Mouse (Mus musculus) ovary, adult 18-20 months (tissue): Measurements from ENCODE around the gene Psma5.
A peak's percentile ranks its signal among the peaks of the same experiment; 100 is the strongest.

Experiments
- DNase-seq: peaks from one replicate; pipeline ENCODE4 v3.0.0; 2022; ENCODE audit warnings: low spot score, mixed read lengths

Gene Psma5

DNA sequence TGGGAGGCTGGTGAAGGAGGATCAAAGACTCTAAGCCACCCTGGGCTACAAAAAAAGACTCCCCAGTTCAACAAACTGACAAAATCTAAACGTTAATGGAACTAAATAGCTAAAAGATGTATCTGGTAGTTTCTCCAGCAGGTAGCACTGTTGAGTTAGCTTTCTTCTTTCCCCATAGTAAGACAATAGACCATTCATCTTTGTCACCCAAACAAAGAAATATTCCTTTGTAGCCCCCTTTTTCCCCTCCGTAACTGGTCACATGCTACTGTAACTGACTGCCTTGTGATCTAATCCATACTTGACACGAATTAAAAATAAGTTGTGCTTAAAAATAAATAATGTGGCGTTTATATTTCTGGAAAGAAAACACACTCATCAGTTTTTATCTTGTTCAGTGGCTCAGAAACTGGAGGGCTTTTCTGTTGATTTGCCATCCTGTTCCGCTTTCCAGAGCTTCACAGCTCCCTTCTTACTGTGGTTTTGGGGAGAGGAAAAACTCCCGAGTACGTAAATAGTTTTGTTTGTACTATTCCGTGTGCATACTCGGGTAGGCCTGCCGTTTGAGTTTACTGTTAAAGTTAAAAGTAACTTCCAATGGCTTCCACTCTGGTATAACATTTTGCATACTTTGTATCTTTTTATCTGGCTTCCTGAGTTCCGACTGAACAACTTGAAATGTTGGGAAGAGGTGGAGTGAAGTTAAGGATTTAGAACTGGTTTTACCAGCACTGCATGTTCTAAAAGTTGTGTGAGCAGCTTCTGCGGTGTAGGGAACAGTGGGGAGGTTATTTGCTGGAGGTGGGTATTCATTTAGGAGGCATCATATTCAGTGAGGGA lies 25.9 kb downstream of the Psma5 start:
- no peak for DNase-seq

DNA sequence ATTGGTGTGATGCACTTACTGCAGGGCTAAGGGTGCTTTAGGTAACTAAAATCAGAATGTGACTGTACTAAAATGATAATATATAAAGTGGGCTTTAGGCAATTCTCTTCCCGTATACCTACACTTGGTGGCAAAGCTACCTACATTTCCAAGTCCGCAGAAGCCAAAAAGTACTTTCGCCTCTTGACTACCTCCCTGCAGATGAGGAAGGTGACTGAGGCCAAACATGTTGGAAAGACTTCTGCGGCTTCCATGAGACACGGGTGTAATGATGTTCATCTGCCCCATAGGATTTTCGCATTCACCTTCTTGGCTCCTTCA lies 26.5 kb downstream of the Psma5 start:
- no peak for DNase-seq

DNA sequence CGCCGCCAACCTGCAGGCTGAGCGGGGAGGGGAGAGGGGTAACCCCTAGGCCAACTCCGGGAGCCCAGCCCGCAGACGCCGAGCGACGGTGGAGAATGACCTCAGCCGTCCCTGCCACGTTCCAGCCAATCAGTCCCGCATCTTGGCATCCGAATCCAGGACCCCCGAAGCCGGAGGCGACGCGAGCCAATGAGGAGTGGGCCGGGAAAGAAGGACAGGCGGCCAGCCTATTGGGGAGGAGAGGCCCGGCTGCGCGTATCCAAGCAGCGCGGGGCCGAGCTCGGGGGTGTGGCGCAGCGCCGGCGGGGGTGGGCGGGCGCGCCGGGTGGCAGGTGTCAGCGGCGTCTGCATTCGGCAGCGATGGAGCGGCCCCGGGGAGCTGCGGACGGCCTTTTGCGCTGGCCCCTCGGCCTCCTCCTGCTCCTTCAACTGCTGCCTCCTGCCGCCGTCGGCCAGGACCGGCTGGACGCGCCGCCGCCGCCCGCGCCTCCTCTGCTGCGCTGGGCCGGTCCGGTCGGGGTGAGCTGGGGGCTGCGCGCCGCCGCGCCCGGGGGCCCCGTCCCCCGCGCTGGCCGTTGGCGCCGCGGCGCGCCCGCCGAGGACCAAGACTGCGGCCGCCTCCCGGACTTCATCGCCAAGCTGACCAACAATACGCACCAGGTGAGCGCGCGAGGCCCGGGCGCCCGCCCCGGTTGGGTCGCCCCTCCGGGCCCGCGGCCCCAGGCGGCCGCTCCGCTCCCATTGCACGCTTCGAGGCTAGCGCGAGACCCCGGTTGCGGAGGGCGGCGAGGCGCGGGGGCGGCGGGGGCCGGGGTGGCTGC lies 27.3 kb downstream of the Psma5 start, which contains the start of gene Sort1:
Gene Sort1, plus strand, starts transcription at position 302 of the 821 bp plus-strand sequence.
- DNase-seq = peak; percentile 85

DNA sequence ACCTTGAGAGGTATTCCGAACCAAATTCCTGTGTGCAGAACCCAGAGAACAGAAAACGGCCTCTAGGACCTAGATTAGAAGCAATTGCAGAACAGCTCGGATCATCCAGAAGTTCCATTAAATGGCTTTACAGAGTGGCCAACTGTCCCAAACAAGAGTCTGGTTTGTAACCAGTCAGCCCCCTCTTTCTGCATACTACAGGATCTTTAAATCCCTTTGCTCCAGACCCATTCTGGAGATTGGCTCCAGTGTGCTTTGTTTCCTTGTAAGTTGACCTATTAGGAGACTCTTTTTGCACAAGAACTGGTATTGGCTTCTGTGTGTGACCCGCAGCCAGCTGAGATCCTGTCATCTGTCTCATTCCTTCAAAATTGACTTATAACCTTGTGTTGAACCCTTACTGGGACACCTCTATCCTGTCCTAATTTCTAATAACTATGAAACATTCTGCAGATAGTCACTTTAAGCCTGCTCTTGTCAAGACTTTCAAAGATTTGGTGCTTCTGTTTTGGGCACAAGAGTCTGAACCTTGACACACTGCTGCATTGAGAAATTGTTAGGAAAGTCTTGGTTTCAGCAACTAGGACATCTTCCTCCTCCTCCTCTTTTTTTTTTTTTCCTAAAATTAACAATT lies 28.5 kb downstream of the Psma5 start:
- no peak for DNase-seq

DNA sequence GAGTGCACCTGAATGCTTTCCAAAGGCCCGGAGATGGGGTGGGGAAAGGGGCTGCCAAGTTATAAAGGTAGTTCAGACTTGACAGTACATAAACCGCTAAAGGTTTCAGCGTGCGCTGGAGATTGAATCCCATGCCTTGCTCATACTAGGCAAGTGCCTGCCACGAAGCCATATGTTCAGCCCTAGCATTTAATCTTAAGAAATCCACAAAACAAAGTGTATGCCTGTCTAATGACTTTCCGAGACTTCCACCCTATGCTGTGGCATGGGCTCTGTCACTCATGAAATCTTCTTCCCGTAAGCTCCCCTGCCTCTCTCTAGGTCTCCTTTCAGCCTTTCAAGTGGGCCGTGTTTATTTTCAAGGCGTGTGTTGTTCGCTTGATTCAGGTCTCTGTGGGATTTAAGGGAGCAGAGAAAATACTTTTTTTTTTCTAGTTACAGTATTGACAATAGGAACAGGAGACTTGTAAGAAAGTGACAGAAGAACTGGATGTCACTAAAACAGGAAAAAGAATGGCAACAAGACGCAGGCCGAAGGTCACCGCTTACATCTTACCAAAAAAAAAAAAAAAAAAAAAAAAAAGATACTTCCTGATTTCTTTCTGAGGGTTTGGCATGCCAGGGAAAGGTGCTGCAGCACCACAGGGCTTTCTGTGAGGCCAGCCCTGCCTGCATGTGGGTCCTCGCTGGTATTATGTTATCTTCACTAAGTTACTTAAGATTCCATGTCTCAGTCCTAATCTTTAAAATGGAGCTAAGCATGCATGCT lies 30.1 kb downstream of the Psma5 start:
- no peak for DNase-seq

DNA sequence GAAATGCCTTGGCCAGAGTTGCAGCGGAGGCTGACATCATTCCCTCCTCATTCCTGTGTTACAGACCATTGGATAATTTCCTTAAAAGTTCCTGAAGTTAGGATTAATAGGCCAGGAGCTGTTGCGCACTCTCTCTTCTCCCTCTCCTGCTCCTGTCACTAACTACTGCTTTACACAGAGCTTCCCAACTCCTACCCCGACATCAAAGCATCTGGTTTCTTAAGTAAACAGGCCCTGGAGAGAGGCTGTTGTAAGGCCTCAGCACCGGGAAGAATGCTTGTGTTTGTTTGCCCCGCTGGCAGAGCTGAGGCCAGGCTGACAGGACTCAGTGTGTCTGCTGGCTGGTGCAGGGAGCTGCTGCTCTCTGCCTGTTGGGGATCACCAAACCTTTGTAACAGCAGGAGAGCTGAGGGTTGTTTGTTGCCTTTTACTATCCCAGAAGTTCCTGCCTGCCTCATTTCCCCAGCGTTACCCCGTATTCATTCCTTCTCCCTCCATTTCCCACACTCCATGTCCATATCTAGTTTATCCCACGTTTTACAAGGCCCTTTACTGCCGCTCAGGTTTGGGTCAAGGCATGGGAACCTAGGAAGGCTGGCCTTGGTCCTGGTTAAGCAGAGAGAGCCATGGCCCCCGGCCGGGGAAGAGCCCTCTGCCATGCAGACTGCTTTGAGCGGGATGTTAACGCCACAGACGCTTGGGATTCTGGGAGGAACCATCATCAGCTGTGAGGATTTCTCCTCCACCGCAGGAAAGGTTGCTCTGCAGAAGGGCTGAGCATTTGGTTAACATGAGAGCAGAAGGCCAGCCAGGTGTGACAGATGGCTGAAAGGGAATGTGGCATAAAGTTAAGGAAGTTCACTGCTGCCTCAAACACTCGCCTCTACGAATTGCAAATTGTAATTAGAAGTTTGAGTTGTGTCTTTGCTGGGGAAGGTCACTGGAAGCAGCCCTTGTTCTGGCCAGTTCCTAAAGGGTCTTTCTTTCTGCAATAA lies 31.4 kb downstream of the Psma5 start:
- DNase-seq = no peak

DNA sequence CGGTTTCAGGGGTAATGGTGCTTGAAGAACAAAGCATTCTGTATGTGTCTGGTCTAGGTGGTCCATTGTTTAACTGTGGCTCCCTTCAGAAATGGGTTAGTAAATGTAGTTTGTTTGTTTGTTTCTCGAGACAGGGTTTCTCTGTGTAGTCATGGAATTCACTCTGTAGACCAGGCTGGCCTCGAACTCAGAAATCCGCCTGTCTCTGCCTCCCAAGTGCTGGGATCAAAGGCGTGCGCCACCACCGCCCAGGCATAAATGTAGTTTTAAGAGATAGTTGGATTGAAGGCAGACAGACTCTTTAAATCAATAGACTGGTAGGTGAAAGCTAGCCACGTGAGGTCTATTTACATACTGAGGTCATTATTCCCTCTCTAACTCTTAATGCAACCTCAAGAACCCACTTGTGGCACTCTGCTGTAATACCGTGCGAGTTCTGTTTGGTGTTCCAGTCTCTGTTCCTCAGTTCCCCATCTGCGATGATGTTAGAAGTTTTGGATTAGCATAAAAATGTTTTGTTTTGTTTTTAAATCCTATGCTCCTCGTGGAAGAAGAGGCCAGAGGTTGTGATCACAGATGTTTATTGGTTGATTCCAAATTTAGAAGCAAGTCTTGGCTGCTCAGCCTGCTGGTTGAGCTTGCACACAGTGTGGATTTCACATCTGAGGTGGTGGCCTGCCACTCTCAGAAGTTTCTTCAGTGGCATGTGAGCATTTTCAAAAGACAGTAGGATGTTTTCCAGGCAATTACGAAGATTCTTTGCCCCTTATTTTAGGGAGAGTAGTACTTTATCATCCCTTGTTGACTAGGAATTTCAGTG lies 32.8 kb downstream of the Psma5 start:
- no peak for DNase-seq

DNA sequence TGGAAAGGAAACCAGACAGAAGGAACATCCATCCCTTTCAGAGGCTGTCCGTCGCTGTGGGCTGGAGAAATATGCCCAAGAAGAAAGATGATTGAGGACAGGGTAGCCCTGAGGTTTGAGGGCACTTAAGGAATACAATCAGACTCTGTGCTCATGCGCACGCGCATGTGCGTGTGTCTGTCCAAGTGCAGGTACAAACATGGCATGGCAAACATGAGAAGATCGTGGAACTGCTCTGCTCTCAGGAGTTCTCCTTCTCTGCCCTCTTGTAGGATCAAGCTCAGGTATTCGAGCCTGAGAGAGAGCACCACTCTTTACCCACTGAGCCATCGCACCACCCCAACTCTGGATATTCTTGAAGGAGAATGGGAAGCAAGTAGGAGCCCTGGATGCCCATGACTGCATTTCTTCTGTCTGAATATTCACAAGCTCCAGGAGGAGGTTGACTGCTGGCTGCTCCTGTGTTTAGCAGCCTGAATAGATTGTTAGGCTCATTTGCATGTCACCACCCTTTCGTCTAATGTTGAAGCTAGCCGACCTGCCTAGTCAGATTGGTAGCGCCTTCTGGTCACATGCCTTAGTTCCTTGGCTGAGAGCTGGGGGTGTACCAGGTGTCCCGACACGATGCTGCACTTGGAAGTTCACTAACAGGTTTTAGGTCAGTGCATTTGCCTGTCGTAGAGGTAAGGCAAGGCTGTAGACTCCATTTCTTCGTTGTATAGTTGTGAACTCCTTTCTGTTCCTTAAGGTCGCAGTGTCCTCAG lies 34.5 kb downstream of the Psma5 start:
- no peak for DNase-seq

DNA sequence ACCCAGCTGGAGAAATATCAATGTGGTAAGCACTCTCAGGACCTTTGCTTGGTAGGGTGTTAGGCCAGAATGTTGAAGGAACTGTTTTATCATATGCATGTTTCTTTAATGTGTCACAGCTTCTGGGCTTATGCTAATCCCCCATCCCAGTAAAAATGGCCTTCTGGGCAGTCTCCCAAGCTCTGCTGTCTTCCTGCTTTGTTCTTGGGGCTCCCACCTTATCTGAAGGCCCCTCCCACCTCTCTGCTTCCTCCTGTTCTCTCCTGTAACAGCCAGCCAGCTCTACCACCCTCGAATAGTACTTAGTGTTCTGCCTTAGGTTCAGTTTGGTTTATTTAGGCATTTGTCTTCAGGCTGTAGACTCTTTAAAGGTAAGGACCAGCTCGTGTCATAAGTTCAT lies 37.7 kb downstream of the Psma5 start:
- no peak for DNase-seq

DNA sequence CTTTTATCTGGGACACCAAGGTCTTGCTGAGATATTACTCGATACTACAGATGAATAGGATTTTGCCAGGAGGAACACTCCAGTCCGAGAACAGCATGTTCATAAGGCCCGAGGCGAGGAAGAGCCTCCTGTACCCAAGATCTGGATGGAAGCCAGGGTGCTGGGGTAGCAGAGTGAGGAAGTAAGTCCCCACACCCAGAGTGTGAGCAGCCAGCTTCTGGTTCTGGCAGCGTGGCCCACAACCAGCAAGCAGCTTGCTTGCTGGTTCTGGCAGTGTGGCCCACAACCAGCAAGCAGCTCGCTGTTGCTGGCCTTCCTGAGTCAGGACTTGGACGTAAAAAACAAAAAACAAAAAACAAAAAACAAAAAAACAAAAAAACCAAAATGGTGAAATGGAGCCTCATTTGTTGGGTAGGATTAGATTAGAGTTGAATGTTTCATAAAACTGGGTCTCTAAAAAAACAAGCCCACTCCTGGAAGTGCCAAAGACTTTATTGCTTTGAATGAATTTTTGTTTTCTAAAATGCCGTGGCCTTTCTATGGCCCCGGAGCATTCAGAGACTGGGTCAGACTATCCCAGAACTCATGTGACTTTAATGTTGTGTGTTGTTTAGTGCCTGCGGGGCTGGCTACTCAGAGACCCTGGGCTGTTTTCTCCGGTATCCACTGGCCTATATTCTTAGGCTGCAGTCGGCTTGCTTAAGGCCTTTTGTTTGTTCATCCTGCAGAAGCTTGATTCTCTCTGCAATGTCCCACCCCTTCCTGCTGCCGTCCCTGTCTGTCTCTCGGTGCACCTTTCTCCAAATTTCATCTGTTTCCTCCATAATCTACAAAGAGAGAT lies 38.9 kb downstream of the Psma5 start:
- DNase-seq = peak; percentile 61

DNA sequence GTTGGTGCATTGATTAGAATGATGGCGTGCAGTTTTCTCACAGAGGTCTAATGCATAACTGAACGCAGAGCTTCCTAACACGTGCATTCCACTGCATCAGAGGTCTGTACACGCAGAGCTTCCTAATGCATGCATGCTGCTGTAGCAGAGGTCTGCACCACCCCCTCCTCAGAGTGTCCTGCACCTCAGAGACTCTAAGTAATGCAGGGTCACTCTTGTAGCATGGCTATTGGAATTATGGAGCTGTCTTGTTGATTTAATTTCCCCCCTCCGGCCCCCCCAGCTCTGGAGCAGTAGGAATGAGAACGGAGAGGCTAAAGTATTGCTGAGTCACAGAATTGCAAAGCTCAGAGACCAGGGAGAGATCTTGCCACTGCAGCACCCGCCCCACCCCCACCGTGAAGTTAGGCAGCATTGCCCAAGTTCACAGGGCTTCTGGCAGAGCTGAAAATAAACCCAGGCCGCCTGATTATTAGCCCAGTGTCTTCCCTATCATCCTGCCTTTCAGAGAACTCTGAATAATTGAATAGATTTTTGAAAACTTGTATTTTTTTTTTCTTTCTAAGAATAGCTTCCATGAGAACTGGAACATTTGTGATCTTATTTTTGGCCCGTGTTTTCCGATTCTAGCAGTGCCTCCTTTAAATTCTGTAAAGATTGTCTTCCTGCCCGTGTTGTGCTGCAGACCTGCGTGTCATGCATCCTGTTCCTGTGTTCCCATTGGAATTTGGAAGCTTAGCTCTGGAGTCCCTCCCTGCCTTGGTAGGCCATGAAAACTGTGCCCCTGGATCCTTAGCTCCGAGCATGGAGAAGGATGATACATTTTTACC lies 39.7 kb downstream of the Psma5 start:
- no peak for DNase-seq

DNA sequence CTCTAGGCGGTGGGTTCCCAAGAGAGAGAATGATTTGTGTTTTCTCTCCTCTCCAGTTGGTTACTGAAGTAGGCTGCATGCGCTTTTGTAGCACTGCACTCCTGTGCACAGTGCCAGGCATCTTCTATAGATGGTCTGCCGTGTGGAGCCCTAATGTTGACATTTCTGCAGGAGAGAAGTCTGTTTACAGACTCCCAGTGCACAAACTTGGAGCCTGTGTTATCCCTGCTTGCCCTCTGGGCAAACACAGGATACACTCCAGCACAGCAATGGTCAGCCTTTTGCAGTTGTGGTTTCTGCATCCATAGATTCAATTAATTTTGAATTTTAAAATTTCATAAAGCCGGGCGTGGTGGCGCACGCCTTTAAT lies 40.3 kb downstream of the Psma5 start:
- DNase-seq = no peak

DNA sequence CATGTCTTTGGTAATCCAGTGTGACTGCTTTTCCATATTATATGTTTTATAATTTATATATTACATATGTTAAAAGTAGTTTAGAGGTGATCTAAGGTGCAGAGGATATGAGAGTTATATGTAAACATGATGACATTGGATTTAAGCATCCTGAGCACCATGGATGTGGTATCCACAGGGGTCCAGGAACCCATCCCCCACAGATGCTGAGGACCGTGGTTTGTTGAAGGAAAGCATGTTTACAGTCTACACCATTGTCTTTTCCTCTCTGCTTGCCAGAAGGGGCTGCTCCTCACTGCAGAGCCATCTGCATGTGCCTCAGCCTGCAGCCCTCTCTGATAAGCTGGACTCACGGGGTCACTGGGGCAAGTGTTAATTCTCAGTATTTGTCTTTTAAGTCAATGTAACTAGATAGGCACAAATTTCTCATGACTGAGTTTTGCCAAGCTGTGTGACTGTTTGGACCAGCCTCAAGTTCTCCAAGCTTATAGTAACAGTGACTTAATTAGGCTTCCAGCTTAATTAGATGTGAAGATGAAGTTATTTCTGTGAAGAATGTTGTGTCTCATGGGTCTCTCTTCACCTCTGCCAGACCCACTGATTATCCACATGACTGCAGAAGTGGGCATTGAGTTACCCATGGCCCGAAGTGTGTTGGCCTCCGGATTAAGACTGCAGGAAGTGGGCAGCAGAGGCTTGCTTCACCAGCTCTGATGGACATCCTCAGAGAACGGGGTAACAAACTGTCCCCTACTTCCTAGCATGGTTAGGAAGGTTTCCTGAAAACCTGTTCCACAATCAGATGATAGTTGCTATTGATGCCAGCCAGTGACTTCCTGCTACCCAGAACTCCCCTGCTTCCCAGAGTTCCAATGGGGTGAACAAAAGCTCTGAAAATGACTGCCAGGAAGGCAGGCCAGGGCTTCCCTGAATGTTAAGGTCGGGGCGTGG lies 41.2 kb downstream of the Psma5 start:
- no peak for DNase-seq

DNA sequence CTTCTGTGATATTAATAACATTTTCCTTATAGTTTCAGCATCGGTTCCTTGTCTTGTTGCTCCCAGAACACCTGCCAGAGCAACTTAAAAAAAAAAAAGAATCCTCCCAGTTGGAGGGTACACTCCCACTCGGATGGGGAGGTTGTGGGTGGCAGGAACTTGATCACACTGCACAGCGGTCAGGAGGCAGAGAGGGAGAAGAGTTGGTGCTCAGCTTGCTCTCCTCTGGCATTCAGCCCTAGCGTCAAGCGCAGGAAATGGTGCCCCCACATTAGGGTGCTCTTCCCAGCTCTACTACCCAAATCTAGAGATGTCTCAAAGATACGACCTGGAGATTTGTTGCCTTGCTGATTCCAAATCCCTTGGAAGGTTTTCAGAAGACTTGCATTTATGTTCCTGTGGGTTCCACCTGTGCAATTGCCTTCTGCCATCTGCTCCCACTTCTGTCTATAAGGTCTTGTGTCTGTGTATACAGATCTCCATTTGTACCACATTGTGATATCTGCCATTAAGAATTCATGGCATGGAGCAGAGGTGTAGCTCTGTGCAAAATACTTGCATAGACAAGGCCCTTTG lies 43.8 kb downstream of the Psma5 start:
- no peak for DNase-seq

DNA sequence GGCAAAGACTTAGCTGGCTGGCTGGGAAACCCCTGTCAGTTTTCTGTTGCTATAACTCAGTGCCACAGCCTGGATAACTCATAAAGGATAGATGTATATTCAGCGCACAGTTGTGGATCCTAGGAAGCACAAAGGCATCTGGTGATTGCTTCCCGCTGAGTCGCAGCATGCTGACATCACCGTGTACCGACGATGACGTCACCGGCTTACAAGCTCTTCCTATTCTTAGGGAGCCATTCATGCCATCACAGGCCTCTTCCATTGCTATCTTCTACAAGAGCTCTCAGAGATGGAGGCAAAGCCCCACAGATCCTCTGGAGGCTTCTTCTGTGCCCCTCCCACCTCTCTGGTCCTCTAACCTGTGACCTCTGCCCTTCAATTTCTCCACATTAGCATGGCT lies 47.0 kb downstream of the Psma5 start:
- no peak for DNase-seq

DNA sequence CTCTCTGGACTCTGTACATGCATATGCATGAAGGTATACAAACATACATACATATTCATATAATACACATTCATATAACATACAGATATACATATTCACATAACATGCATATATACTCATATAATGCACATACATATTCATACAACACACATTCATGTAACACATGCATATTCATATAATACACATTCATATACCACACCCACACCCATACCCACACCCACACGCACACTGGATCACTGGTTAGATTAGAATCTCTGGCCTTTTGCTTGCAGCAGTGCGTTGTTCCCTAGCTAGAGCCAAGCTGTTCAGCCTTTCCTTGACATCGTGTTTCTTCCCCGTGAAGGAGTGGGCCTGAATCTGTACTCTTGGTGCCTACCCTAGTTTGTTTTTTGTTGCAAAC lies 48.0 kb downstream of the Psma5 start:
- no peak for DNase-seq
